Mouse (Mus musculus) ES-CJ7 (cell line): ENCODE results near the gene Hils1.
"Not testable (repeated sequence)": the region's sequence is repeated elsewhere in the genome, so short reads cannot be mapped to it uniquely, and the experiment has no call there.

Experiments
- DNase-seq: peaks from one replicate; pipeline ENCODE4 v3.0.0; 2011; ENCODE audit warnings: low read depth, low spot score

Hils1 gene

DNA sequence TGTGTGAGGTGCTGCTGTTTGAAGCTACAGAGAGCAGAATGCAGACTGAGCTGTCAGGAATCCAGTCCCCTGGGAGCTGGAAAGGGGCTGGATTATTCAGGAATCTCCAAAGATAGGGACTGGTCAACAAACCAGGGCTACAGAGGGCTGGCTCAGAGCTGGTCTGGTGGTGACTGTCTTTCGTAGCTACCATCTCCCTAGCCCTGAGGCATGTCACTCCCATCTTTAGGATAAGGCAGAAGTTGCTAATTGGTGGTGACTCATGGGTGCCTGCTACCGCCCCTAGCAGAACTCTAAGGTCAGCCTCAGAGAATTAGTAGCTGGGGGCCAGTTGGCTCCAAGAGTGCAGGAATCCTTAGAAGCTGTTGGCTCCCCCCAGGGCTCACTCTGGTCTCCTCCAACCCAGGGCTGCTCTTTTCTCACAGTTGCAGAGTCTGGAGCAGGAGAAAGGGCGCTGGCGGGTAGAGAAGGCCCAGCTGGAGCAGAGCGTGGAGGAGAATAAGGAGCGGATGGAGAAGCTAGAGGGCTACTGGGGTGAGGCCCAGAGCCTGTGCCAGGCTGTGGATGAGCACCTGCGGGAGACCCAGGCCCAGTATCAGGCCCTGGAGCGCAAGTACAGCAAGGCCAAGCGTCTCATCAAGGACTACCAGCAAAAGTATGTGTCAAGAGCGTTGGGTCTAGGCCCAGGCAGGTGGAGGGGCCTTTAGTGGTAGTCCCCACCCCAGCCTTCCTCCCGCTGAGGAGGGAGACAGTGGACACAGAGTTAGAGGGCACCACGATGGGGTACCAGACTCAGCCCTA lies 36.9 kb downstream of the Hils1 start:
- no peak for DNase-seq

DNA sequence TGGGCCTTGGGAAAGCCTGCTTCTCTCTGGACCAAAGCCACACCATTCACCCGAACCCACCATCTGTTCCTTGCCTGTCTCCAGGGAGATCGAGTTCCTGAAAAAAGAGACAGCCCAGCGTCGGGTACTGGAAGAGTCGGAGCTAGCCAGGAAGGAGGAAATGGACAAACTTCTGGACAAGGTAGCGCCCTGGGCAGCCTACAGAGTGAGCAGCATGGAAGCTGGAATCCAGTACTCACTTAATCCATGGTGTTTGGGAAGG lies 37.5 kb downstream of the Hils1 start:
- DNase-seq = no peak

DNA sequence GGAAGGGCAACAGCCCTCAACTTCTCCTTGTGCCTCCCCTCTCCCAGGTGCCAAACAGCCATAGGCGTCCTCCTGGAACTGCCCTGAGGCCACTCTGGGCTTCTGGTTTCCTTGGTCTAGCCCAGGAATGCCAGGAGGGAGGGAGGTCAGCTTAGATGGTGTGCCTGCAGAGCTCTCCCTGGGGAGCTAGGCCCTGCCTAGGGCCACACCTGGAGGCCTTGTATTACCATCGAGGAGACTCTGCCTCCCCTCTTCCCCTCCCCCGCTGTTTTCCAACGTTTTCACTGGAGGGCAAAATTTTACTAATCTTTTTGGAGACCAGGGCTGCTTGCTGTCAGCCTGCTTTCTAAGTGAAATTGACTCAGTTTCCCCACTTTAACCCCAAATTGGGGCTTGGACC lies 38.6 kb downstream of the Hils1 start:
- DNase-seq = no peak

GRCm38 (mm10) chr11:95006525-95007219 lies 39.3 kb downstream of the Hils1 start:
- DNase-seq = peak; percentile 45

- DNase-seq = no peak
These were observed 40.0 kb downstream of the Hils1 start for GRCm38 (mm10) chr11:95007418-95007817.

DNA sequence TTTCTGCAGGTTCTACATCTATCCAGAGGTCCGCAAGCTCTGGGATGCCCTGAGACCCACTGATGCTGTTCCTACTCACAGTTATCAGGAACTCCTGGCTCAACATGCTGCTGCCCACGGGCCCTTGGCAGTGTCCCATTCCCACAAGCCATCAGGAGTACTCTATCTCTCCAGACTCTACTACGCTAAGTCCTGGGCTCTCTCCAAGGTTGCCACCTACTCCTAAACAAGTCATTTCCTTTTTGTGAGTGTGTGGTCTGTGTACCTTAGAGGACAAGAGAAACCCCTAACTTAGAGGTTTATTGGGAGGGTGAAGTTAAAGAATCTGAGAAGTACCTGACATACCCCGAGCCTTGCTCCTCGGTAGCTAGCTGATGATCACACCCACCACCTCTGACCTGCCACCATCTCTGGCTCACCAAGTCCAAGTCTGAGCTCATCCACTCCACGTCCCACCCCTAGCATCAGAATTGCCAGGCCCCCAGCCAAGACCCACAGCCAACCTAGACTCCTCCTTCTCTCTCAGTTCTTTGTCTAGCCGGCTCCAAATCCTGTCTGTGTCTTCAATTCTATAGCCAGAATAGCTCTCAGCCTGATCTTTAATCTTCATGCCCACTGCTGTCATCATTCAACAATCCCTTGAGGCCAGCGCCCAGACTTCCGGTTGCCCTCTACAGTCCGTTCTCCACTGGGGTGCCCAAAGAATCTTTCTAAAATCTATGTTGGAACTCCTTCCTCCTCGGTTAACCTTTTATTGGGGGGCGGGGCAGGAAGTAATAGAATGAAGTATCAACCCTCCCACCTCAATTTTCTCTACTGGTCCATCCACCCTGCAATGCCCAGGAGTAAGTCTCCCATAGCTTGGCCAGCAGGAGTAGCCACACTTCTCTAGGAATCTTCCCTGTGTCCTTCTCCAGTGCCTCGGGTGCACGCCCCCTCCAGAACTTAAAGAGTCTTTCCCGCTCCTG lies 41.6 kb downstream of the Hils1 start:
- DNase-seq = no peak

DNA sequence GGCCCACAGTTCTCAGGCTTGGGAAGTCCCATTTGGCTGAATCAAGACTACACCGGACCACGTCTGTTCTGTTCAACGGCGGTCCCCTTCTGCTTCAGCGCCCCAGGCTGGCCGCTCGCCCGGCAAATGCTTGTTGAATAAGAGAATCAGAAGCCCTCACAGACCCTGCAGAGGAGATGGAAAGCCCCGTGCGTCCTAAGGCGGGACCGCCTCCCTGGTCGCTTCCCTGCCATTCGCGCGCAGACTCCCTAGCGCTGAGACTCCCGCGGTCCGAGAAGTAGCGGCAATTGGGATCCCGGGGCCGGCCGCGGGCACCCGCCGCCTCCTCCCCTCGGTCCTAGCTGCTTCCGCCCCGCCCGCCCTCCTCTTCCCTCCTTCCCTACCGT lies 42.2 kb downstream of the Hils1 start, which contains the start of gene Samd14:
Gene Samd14 (plus strand): TSS at position 251 of the 386 bp plus-strand sequence.
- peak; percentile 69 for DNase-seq

GRCm38 (mm10) chr11:95010141-95010739 lies 42.8 kb downstream of the Hils1 start:
- DNase-seq = no peak

DNA sequence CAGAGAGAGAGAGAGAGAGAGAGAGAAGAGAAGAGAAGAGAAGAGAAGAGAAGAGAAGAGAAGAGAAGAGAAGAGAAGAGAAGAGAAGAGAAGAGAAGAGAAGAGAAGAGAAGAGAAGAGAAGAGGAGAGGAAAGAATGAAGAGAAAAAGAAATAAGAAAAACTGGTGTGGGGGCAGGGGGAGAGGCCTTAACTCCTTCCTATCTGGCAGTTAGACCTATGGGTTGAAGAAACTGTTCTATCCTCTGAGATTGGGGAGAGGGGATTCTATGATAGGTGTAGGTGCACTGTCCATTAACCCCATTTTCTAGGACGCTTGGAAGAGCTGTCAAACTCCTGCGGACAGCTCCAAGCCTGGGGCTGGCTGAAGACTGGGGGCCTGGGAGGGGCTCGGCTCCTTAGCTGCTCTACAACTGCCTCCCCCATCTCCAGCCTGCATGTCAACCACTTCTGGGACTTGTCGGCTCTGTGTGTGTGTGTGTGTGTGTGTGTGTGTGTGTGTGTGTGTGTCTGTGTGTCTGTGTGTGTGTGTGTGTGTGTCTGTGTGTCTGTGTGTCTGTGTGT lies 43.5 kb downstream of the Hils1 start:
- not testable (repeated sequence) for DNase-seq

- DNase-seq = no peak
These were observed 44.0 kb downstream of the Hils1 start for GRCm38 (mm10) chr11:95011416-95011815.

GRCm38 (mm10) chr11:95012075-95012474 lies 44.7 kb downstream of the Hils1 start:
- no peak for DNase-seq

GRCm38 (mm10) chr11:95012487-95012886 lies 45.1 kb downstream of the Hils1 start:
- DNase-seq = no peak

- DNase-seq = no peak
These were observed 48.1 kb downstream of the Hils1 start for GRCm38 (mm10) chr11:95015484-95015883.
